Mouse (Mus musculus): Measurements from ENCODE around the gene Rasgrp3. TPM values are rescaled to one million over a fixed set of nuclear protein-coding genes. Genes with fewer than 3 reads are reported as not detected.
A peak's percentile ranks its signal among the peaks of the same experiment; 100 is the strongest.

Rasgrp3 gene
- total and polyA plus RNA-seq, 3 experiments = 10.4 to 27.4 (median 27.2) TPM

- no peaks in the 10 kb centered on the region for H3K27me3 ChIP-seq (ENCODE audit: control insufficient read depth, insufficient read depth, low read length)
- intact Hi-C loops (cut with DNase I) = loop anchor here (5.0 to 10.0 kb wide), 2 partner anchors 49 to 87 kb away; partner anchors contain the start of gene Rasgrp3
- H3K27ac ChIP-seq = peak overlapping the region; percentile 26; the same call in 1 of the 2 replicates
- H3K4me1 ChIP-seq (ENCODE audit: control insufficient read depth, insufficient read depth, low read length) = peaks cover 17% of the 10 kb centered on the region
- H3K9ac ChIP-seq (ENCODE audit: low read depth, low read length) = no peak overlapping the region
- no peaks in the 10 kb centered on the region for H3K79me2 ChIP-seq (replicated peaks; ENCODE audit: control insufficient read depth, insufficient read depth, low read length)
- 85% methylated on average over 6 of the region's 6 CpGs for WGBS
- DNase-seq = no peak
- TF ChIP-seq POLR2A (IDR thresholded peaks at IDR 0.05; ENCODE audit: insufficient read depth, low read depth, low read length) (no peak), EP300 (IDR thresholded peaks at IDR 0.05; ENCODE audit: insufficient read depth, low read depth, low read length) (no peak), CTCF (IDR thresholded peaks at IDR 0.05) (no peak)
- H3K4me3 ChIP-seq = no peak overlapping the region
- peaks cover 26% of the 10 kb centered on the region for H3K36me3 ChIP-seq (ENCODE audit: control insufficient read depth, insufficient read depth, low read length)
These were observed 85.6 kb downstream of the Rasgrp3 start for GRCm38 (mm10) chr17:75521236-75521842.

GRCm38 (mm10) chr17:75522347-75523065 is 86.8 kb downstream of the Rasgrp3 start:
- peak; percentile 46 to 69 for DNase-seq
- Histone ChIP-seq H3K36me3 (ENCODE audit: control insufficient read depth, insufficient read depth, low read length) (peaks cover 30% of the 10 kb centered on the region), H3K4me1 (ENCODE audit: control insufficient read depth, insufficient read depth, low read length) (peaks cover 17% of the 10 kb centered on the region), H3K79me2 (replicated peaks; ENCODE audit: control insufficient read depth, insufficient read depth, low read length) (no peaks in the 10 kb centered on the region), H3K27me3 (ENCODE audit: control insufficient read depth, insufficient read depth, low read length) (no peaks in the 10 kb centered on the region), H3K4me3 (no peak overlapping the region), H3K27ac (peak overlapping the region; percentile 70), H3K9ac (ENCODE audit: low read depth, low read length) (no peak overlapping the region)
- intact Hi-C loops (cut with DNase I) = loop anchor here (5.0 to 10.0 kb wide), 2 partner anchors 50 to 88 kb away; partner anchors contain the start of gene Rasgrp3
- TF ChIP-seq CTCF (IDR thresholded peaks at IDR 0.05) (no peak), EP300 (IDR thresholded peaks at IDR 0.05; ENCODE audit: insufficient read depth, low read depth, low read length) (no peak), POLR2A (IDR thresholded peaks at IDR 0.05; ENCODE audit: insufficient read depth, low read depth, low read length) (no peak)
- 44% methylated on average over 9 of the region's 9 CpGs for WGBS

GRCm38 (mm10) chr17:75523812-75524211 is 88.1 kb downstream of the Rasgrp3 start:
- Histone ChIP-seq H3K36me3 (ENCODE audit: control insufficient read depth, insufficient read depth, low read length) (peaks cover 30% of the 10 kb centered on the region), H3K27ac (peak overlapping the region; percentile 77), H3K4me1 (ENCODE audit: control insufficient read depth, insufficient read depth, low read length) (peaks cover 14% of the 10 kb centered on the region), H3K4me3 (no peak overlapping the region), H3K27me3 (ENCODE audit: control insufficient read depth, insufficient read depth, low read length) (no peaks in the 10 kb centered on the region), H3K79me2 (replicated peaks; ENCODE audit: control insufficient read depth, insufficient read depth, low read length) (no peaks in the 10 kb centered on the region), H3K9ac (ENCODE audit: low read depth, low read length) (no peak overlapping the region)
- TF ChIP-seq POLR2A (IDR thresholded peaks at IDR 0.05; ENCODE audit: insufficient read depth, low read depth, low read length) (0 out of 2 replicates have a peak, but pooled peaks have one; percentile 5), CTCF (IDR thresholded peaks at IDR 0.05) (no peak), EP300 (IDR thresholded peaks at IDR 0.05; ENCODE audit: insufficient read depth, low read depth, low read length) (peak; percentile 87)
- 54% methylated on average over 3 of the region's 3 CpGs for WGBS
- peak; percentile 38 to 70 for DNase-seq
- intact Hi-C loops (cut with DNase I) = loop anchor here (5.0 to 10.0 kb wide), 2 partner anchors 52 to 89 kb away; partner anchors contain the start of gene Rasgrp3

DNA sequence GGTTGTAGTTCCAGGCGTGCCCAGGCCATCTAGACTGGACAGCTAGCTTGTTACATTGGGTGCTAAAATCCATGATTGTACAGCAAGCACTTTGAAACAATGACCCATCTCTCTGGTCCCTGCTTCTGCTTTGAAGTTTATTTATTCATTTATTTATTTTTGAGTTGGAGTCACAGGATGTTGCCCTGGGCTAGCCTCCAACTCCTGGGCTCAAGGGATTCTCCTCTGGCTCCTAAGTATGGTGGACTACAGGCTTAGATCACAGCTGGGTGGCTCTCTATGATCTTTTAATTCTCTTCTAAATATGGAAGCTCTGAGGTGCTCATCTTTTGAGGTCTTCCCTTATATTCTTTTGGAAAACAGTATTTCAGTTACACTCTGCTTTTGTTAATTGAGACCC is 90.7 kb downstream of the Rasgrp3 start:
- Histone ChIP-seq H3K27ac (peak overlapping the region; percentile 42), H3K4me1 (ENCODE audit: control insufficient read depth, insufficient read depth, low read length) (peaks cover 13% of the 10 kb centered on the region), H3K27me3 (ENCODE audit: control insufficient read depth, insufficient read depth, low read length) (no peaks in the 10 kb centered on the region), H3K9ac (ENCODE audit: low read depth, low read length) (no peak overlapping the region), H3K36me3 (ENCODE audit: control insufficient read depth, insufficient read depth, low read length) (peaks cover 25% of the 10 kb centered on the region), H3K4me3 (no peak overlapping the region), H3K79me2 (replicated peaks; ENCODE audit: control insufficient read depth, insufficient read depth, low read length) (no peaks in the 10 kb centered on the region)
- intact Hi-C loops (cut with DNase I) = loop anchor here (10.0 kb wide), 1 partner anchor 92 kb away; the partner anchor contains the start of gene Rasgrp3
- no peak for TF ChIP-seq CTCF (IDR thresholded peaks at IDR 0.05)
- TF ChIP-seq POLR2A (IDR thresholded peaks at IDR 0.05; ENCODE audit: insufficient read depth, low read depth, low read length) = no peak
- 90% methylated on average over 1 of the region's 1 CpGs for WGBS
- peak in 1 of 2 experiments; percentile 17 for DNase-seq

DNA sequence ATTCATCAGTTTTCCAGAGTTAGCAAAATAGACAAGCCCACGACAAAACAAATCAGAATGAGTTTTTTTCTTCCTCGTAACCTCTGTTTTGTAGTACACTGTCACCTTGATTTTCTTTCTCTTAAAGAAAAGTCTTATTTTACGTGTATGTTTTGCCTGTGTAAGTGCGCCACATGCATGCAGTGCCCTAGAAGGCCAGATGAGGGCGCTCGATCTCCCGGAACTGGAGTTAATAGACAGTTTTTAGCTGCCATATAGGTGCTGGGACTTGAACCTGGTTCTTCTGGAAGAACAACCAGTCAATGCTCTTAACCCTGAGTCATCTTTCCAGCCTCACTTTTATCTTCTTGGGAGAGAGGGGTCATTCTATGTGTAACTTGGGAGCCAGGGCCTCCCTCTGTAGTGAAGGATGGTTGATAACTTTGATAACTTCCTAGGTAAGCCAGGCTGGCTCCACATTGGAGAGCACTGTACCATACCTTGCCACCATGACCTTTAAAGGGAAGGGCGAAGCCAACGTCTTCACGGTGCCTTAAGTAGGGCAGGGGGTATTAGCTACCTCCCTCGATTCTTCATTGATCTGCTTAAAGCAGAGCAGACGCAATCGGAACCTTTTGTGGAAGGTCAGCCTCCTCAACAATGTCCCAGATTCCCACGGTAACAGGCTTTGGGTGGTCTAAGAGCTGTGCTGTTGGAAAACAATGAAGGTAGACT is 93.7 kb downstream of the Rasgrp3 start:
- Histone ChIP-seq H3K4me3 (no peak overlapping the region), H3K27ac (no peak overlapping the region), H3K9ac (ENCODE audit: low read depth, low read length) (no peak overlapping the region), H3K36me3 (ENCODE audit: control insufficient read depth, insufficient read depth, low read length) (peaks cover 10% of the 10 kb centered on the region), H3K4me1 (ENCODE audit: control insufficient read depth, insufficient read depth, low read length) (peaks cover 3% of the 10 kb centered on the region; the same call in 1 of the 2 replicates), H3K79me2 (replicated peaks; ENCODE audit: control insufficient read depth, insufficient read depth, low read length) (no peaks in the 10 kb centered on the region), H3K27me3 (ENCODE audit: control insufficient read depth, insufficient read depth, low read length) (no peaks in the 10 kb centered on the region)
- 95% methylated on average over 14 of the region's 14 CpGs for WGBS
- intact Hi-C loops (cut with DNase I) = loop anchor here (10.0 kb wide), 1 partner anchor 95 kb away; the partner anchor contains the start of gene Rasgrp3
- no peak for DNase-seq
- TF ChIP-seq EP300 (IDR thresholded peaks at IDR 0.05; ENCODE audit: insufficient read depth, low read depth, low read length) = no peak
- TF ChIP-seq POLR2A (IDR thresholded peaks at IDR 0.05; ENCODE audit: insufficient read depth, low read depth, low read length) = no peak
- peak; percentile 47 for TF ChIP-seq CTCF (IDR thresholded peaks at IDR 0.05)
